Mouse (Mus musculus): Measurements from ENCODE around the gene Nos3. TPM values are rescaled to one million over a fixed set of nuclear protein-coding genes. Genes with fewer than 3 reads are reported as not detected.

Nos3 gene
- polyA plus RNA-seq, 1 experiment from 2014 or later: 26.5 TPM

DNA sequence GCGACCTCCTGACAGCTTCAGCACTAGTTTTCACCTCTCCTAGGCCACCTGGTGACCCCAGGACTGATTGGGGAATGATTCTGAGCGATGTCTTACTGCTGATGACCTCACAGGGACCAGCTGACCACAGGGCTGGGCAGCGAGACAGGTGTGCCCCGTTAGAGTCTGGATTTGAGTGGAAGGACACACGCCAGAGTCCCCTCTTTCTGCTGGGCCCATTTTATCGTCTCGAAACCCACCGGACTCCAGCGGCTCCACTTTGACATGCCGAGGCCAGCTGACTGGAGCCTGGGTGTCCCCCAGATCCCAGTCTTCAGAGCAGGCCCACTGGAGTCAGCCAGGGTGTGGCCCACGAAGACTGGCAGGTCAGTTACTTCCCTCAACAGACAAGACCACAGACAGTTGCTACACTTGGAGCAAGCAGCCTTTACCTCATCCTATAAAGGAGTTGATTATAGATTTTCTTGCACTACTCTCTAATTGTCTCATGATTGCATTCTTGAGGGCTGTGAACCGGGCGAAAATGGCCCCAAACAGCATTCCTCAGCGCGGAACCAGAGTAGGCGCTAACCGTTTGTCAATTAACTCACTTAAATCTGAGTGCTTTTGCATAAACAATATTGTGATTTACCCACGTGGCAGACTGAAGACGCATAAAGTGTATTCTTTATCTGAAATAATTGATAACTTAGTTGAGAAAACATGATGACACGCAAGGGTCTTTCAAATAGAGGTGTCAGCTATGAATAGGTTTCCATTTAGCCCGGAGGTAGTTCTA lies 59.6 kb downstream of the Nos3 start:
- 7% methylated on average over 21 of the region's 21 CpGs for WGBS
- Histone ChIP-seq H3K27me3 (replicated peaks; ENCODE audit: insufficient read depth, low read length) (no peaks in the 10 kb centered on the region), H3K9ac (replicated peaks; ENCODE audit: low read depth) (peak overlapping the region; percentile 77), H3K4me1 (ENCODE audit: insufficient read depth, low read depth, low read length) (peaks cover 31% of the 10 kb centered on the region), H3K4me2 (replicated peaks; ENCODE audit: low read depth, low read length) (peak overlapping the region; percentile 81), H3K9me3 (ENCODE audit: low read length) (no peaks in the 10 kb centered on the region), H3K36me3 (ENCODE audit: insufficient read depth, low read length) (0 out of 2 replicates have a peak, but pooled peaks cover 7% of the 10 kb centered on the region), H3K4me3 (ENCODE audit: low read depth, low read length) (peak overlapping the region; percentile 74), H3K27ac (ENCODE audit: low read length) (peak overlapping the region; percentile 99)
- TF ChIP-seq CTCF (IDR thresholded peaks at IDR 0.05) (no peak), EP300 (IDR thresholded peaks at IDR 0.05) (no peak; the same call in 1 of the 2 replicates)
- ATAC-seq: peak; percentile 28
- peak; percentile 59 for DNase-seq (ENCODE audit: low spot score)

DNA sequence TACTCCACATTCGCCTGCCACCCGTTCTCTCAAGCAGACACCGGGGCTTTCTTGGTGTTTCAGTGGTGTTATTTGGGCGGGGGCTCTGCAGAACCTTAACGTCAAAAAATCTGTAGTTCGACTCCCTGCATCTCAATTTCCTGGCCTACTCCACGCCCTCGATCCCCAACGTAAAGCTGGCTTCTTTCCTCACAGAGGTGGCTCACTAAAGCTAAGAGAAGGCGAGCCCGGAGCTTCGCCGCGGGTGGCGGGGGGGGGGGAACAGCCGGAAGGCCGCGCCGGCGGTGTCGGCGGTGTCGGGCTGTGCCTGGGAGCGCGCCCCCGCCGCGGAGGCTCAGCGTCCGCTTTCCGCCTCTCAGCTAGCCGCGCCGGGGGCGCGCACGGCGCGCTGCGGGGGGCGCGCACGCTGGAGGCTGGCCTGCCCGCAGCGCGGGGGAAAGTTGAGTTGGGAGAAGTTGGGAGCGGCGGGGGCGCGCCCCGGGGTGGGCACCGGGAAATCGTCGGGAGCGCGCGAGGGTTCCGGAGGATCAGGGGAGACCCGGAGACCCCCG lies 60.3 kb downstream of the Nos3 start:
- peak; percentile 95 for DNase-seq (ENCODE audit: low spot score)
- H3K36me3 ChIP-seq (ENCODE audit: insufficient read depth, low read length): peaks cover 9% of the 10 kb centered on the region; the same call in 1 of the 2 replicates
- TF ChIP-seq EP300 (IDR thresholded peaks at IDR 0.05): no peak
- TF ChIP-seq CTCF (IDR thresholded peaks at IDR 0.05): no peak
- under 1% methylated on average over 45 of the region's 60 CpGs for WGBS
- no peaks in the 10 kb centered on the region for H3K27me3 ChIP-seq (replicated peaks; ENCODE audit: insufficient read depth, low read length)
- peak; percentile 55 for ATAC-seq
- peak overlapping the region; percentile 74 for H3K4me3 ChIP-seq (ENCODE audit: low read depth, low read length)
- H3K27ac ChIP-seq (ENCODE audit: low read length): peak overlapping the region; percentile 99
- peaks cover 31% of the 10 kb centered on the region for H3K4me1 ChIP-seq (ENCODE audit: insufficient read depth, low read depth, low read length)
- H3K9me3 ChIP-seq (ENCODE audit: low read length): no peaks in the 10 kb centered on the region
- H3K9ac ChIP-seq (replicated peaks; ENCODE audit: low read depth): peak overlapping the region; percentile 62
- H3K4me2 ChIP-seq (replicated peaks; ENCODE audit: low read depth, low read length): peak overlapping the region; percentile 81

- Histone ChIP-seq H3K9me3 (ENCODE audit: low read length) (no peaks in the 10 kb centered on the region), H3K4me3 (ENCODE audit: low read depth, low read length) (peak overlapping the region; percentile 74), H3K9ac (replicated peaks; ENCODE audit: low read depth) (peak overlapping the region; percentile 62), H3K27me3 (replicated peaks; ENCODE audit: insufficient read depth, low read length) (no peaks in the 10 kb centered on the region), H3K4me2 (replicated peaks; ENCODE audit: low read depth, low read length) (peak overlapping the region; percentile 81), H3K36me3 (ENCODE audit: insufficient read depth, low read length) (peaks cover 10% of the 10 kb centered on the region; the same call in 1 of the 2 replicates), H3K4me1 (ENCODE audit: insufficient read depth, low read depth, low read length) (peaks cover 31% of the 10 kb centered on the region), H3K27ac (ENCODE audit: low read length) (peak overlapping the region; percentile 99)
- DNase-seq (ENCODE audit: low spot score): peak; percentile 76
- WGBS: 1% methylated on average over 25 of the region's 30 CpGs
- TF ChIP-seq EP300 (IDR thresholded peaks at IDR 0.05) (no peak), CTCF (IDR thresholded peaks at IDR 0.05) (peak; percentile 39)
- peak; percentile 2; the same call in 1 of the 2 replicates for ATAC-seq
Measured at GRCm38 (mm10) chr5:24425421-24426036, 60.9 kb downstream of the Nos3 start.

- Histone ChIP-seq H3K4me2 (replicated peaks; ENCODE audit: low read depth, low read length) (peak overlapping the region; percentile 81), H3K27ac (ENCODE audit: low read length) (0 out of 2 replicates have a peak overlapping the region, but pooled peaks have one; percentile 99), H3K9ac (replicated peaks; ENCODE audit: low read depth) (peak overlapping the region; percentile 62; the same call in 1 of the 2 replicates), H3K36me3 (ENCODE audit: insufficient read depth, low read length) (peaks cover 13% of the 10 kb centered on the region; the same call in 1 of the 2 replicates), H3K9me3 (ENCODE audit: low read length) (no peaks in the 10 kb centered on the region), H3K4me1 (ENCODE audit: insufficient read depth, low read depth, low read length) (peaks cover 31% of the 10 kb centered on the region), H3K27me3 (replicated peaks; ENCODE audit: insufficient read depth, low read length) (no peaks in the 10 kb centered on the region), H3K4me3 (ENCODE audit: low read depth, low read length) (peak overlapping the region; percentile 74)
- DNase-seq (ENCODE audit: low spot score) (peak; percentile 26), ATAC-seq (no peak)
- TF ChIP-seq EP300 (IDR thresholded peaks at IDR 0.05) (no peak), CTCF (IDR thresholded peaks at IDR 0.05) (no peak)
- WGBS: 6% methylated on average over 10 of the region's 10 CpGs
Measured at GRCm38 (mm10) chr5:24426037-24426432, 61.4 kb downstream of the Nos3 start.

DNA sequence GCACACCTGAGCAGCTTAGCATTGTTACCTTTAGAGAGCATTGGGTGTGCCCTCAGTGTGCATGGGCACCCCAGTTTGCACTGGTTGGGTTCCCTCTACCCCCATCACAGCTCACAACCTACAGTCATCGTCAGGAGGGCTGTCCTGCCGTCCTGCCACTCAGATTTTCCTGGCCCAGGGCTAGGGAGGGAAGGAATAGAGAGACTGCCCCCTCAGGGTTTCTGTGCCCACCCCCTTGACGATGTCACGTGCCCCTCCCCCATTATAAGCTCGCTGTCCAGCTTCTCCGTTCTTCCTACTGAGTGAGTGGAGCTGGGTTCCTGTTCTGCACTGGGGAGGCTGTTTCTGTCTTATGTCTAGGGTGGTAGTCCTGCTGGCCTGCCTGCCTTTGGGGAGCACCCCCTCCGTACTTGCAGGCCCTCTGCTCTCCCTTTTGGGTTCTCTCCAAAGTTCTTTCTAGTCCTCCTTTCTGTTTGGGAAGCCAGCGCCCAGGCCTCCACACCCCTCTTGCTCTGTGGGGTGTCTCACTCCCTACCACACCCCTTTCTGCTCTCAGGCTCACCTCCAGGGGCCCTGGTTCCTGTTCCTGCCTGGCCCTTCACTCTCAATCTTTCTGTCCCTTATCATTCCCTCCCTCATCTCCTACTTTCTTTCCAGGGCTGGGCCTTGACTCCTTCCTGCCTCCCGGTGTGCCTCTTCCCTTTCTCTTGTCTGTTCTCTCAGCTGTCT lies 62.1 kb downstream of the Nos3 start:
- peak overlapping the region; percentile 74; the same call in 1 of the 2 replicates for H3K4me3 ChIP-seq (ENCODE audit: low read depth, low read length)
- H3K4me2 ChIP-seq (replicated peaks; ENCODE audit: low read depth, low read length): peak overlapping the region; percentile 81
- H3K36me3 ChIP-seq (ENCODE audit: insufficient read depth, low read length): peaks cover 20% of the 10 kb centered on the region
- TF ChIP-seq CTCF (IDR thresholded peaks at IDR 0.05): no peak
- no peak for TF ChIP-seq EP300 (IDR thresholded peaks at IDR 0.05)
- DNase-seq (ENCODE audit: low spot score) (peak; percentile 37), ATAC-seq (no peak)
- 14% methylated on average over 9 of the region's 9 CpGs for WGBS
- H3K27ac ChIP-seq (ENCODE audit: low read length): peak overlapping the region; percentile 21; the same call in 1 of the 2 replicates
- H3K9me3 ChIP-seq (ENCODE audit: low read length): no peaks in the 10 kb centered on the region
- no peaks in the 10 kb centered on the region for H3K27me3 ChIP-seq (replicated peaks; ENCODE audit: insufficient read depth, low read length)
- H3K9ac ChIP-seq (replicated peaks; ENCODE audit: low read depth): no peak overlapping the region
- H3K4me1 ChIP-seq (ENCODE audit: insufficient read depth, low read depth, low read length): peaks cover 31% of the 10 kb centered on the region
